Mouse (Mus musculus): ENCODE data around the gene Taf1d. TPM values are rescaled to one million over a fixed set of nuclear protein-coding genes. Genes with fewer than 3 reads are reported as not detected.

The Taf1d gene
- total RNA-seq, 1 experiment = 1,438 TPM

GRCm38 (mm10) chr9:15317223-15318169, 11.5 kb downstream of the Taf1d start:
- no peaks in the 10 kb centered on the region for H3K9me3 ChIP-seq (ENCODE audit: control insufficient read depth, insufficient read depth, low read depth, low read length)
- H3K4me1 ChIP-seq (ENCODE audit: control insufficient read depth in 2 of 2, insufficient read depth in 2 of 2, low read length in 2 of 2, poor library complexity in 1 of 2) = no peaks in the 10 kb centered on the region
- H3K4me3 ChIP-seq (ENCODE audit: insufficient read depth in 1 of 2, low read depth in 1 of 2, low read length in 2 of 2, poor library complexity in 1 of 2, severe bottlenecking in 1 of 2) = no peak overlapping the region
- TF ChIP-seq CHD2 (IDR thresholded peaks at IDR 0.05; ENCODE audit: low read depth, low read length) = peak; percentile 45; the same call in 1 of the 2 replicates
- no peak for TF ChIP-seq ZC3H11A (IDR thresholded peaks at IDR 0.05; ENCODE audit: borderline replicate concordance, low read depth, low read length)
- no peak for TF ChIP-seq ZNF384 (IDR thresholded peaks at IDR 0.05; ENCODE audit: low read depth, low read length)
- no peak for TF ChIP-seq HCFC1 (IDR thresholded peaks at IDR 0.05; ENCODE audit: borderline replicate concordance, insufficient read depth, low read length)
- TF ChIP-seq MAFK (IDR thresholded peaks at IDR 0.05; ENCODE audit: insufficient read depth, low read depth, low read length) = no peak
- no peak overlapping the region for H3K27ac ChIP-seq (ENCODE audit: insufficient read depth, low read depth, low read length, poor library complexity, severe bottlenecking)
- in situ Hi-C loops (cut with MboI; ENCODE audit: low sequenced_read_pairs in 2 of 2, unreplicated experiment in 2 of 2) = no loop called here
- no peak overlapping the region for H3K9ac ChIP-seq (ENCODE audit: insufficient read depth, low read depth, low read length, poor library complexity, severe bottlenecking)
- no peak for DNase-seq (ENCODE audit: low read depth, low spot score)
- peaks cover 33% of the 10 kb centered on the region; the same call in 1 of the 2 replicates for H3K36me3 ChIP-seq (ENCODE audit: control insufficient read depth, insufficient read depth, low read length, poor library complexity, severe bottlenecking)

DNA sequence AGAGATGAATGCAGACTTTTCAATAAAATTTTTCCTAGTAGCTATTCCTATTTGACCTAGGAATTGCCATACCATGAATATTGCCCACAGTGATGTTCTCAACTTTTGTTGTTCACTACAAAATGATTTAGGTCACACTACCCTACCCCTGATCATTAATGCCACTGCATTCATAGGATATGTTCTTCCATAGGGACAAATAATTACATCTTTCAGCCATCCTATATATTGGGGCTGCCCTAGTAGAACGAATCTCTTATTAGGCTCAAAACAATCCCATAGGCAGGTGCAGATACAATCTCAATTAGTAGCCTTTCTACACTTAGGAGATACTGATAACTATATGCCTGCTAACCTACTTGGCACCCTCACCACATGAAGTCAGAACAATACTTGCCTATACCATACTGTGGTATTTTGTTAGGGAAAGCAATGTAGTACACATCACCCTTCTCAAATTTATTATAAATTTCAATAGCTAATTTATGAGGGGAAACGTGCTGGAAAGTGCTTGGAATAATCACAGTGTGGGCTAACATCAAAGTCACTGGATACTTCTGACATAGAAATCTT, 12.2 kb downstream of the Taf1d start:
- H3K9ac ChIP-seq (ENCODE audit: insufficient read depth, low read depth, low read length, poor library complexity, severe bottlenecking) = no peak overlapping the region
- no peaks in the 10 kb centered on the region for H3K9me3 ChIP-seq (ENCODE audit: control insufficient read depth, insufficient read depth, low read depth, low read length)
- no peak for DNase-seq (ENCODE audit: low read depth, low spot score)
- H3K27ac ChIP-seq (ENCODE audit: insufficient read depth, low read depth, low read length, poor library complexity, severe bottlenecking) = no peak overlapping the region
- H3K4me3 ChIP-seq (ENCODE audit: insufficient read depth in 1 of 2, low read depth in 1 of 2, low read length in 2 of 2, poor library complexity in 1 of 2, severe bottlenecking in 1 of 2) = no peak overlapping the region
- in situ Hi-C loops (cut with MboI; ENCODE audit: low sequenced_read_pairs in 2 of 2, unreplicated experiment in 2 of 2) = no loop called here
- TF ChIP-seq HCFC1 (IDR thresholded peaks at IDR 0.05; ENCODE audit: borderline replicate concordance, insufficient read depth, low read length) (no peak), CHD2 (IDR thresholded peaks at IDR 0.05; ENCODE audit: low read depth, low read length) (peak; percentile 8; the same call in 1 of the 2 replicates), ZC3H11A (IDR thresholded peaks at IDR 0.05; ENCODE audit: borderline replicate concordance, low read depth, low read length) (no peak)
- peaks cover 33% of the 10 kb centered on the region for H3K36me3 ChIP-seq (ENCODE audit: control insufficient read depth, insufficient read depth, low read length, poor library complexity, severe bottlenecking)
- H3K4me1 ChIP-seq (ENCODE audit: control insufficient read depth in 2 of 2, insufficient read depth in 2 of 2, low read length in 2 of 2, poor library complexity in 1 of 2) = no peaks in the 10 kb centered on the region

GRCm38 (mm10) chr9:15337776-15338175, 31.8 kb downstream of the Taf1d start:
- no peak overlapping the region for H3K4me3 ChIP-seq (ENCODE audit: insufficient read depth in 1 of 2, low read depth in 1 of 2, low read length in 2 of 2, poor library complexity in 1 of 2, severe bottlenecking in 1 of 2)
- H3K36me3 ChIP-seq (ENCODE audit: control insufficient read depth, insufficient read depth, low read length, poor library complexity, severe bottlenecking) = peaks cover 48% of the 10 kb centered on the region
- no peak overlapping the region for H3K9ac ChIP-seq (ENCODE audit: insufficient read depth, low read depth, low read length, poor library complexity, severe bottlenecking)
- H3K27ac ChIP-seq (ENCODE audit: insufficient read depth, low read depth, low read length, poor library complexity, severe bottlenecking) = no peak overlapping the region
- no peak for TF ChIP-seq ZC3H11A (IDR thresholded peaks at IDR 0.05; ENCODE audit: borderline replicate concordance, low read depth, low read length)
- in situ Hi-C loops (cut with MboI; ENCODE audit: low sequenced_read_pairs in 2 of 2, unreplicated experiment in 2 of 2) = loop anchor here (25.0 kb wide), 2 partner anchors 525 to 1500 kb away; partner anchors contain the start of genes Cep57 (in 1 of the 2) and Fam76b (in 1 of the 2)
- H3K9me3 ChIP-seq (ENCODE audit: control insufficient read depth, insufficient read depth, low read depth, low read length) = no peaks in the 10 kb centered on the region
- no peak for DNase-seq (ENCODE audit: low read depth, low spot score)
- H3K4me1 ChIP-seq (ENCODE audit: control insufficient read depth in 2 of 2, insufficient read depth in 2 of 2, low read length in 2 of 2, poor library complexity in 1 of 2) = no peaks in the 10 kb centered on the region

DNA sequence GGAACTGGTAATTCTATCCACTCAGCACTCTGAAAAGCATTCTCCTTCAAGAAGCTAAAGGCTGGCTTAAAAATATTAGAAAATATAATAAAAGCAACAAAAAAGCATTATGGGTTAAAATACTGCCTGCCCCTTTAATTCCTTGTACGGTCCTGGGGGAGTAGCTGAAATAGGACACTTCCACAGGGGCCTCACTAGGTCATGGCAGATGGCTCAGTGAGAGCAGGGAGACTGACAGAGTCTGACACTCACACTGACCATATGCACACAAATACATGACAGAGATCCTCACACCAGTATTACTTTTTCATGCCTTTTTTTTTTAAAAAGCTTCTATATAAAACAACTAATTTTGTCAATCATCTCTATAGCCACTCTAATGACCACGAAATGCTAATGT, 43.9 kb downstream of the Taf1d start:
- no peak for TF ChIP-seq ZC3H11A (IDR thresholded peaks at IDR 0.05; ENCODE audit: borderline replicate concordance, low read depth, low read length)
- no peak for TF ChIP-seq ZNF384 (IDR thresholded peaks at IDR 0.05; ENCODE audit: low read depth, low read length)
- no peak for TF ChIP-seq HCFC1 (IDR thresholded peaks at IDR 0.05; ENCODE audit: borderline replicate concordance, insufficient read depth, low read length)
- no peak for TF ChIP-seq MAFK (IDR thresholded peaks at IDR 0.05; ENCODE audit: insufficient read depth, low read depth, low read length)
- TF ChIP-seq CHD2 (IDR thresholded peaks at IDR 0.05; ENCODE audit: low read depth, low read length) = no peak
- in situ Hi-C loops (cut with MboI; ENCODE audit: low sequenced_read_pairs in 2 of 2, unreplicated experiment in 2 of 2) = loop anchor here (25.0 kb wide), 2 partner anchors 538 to 1513 kb away; partner anchors contain the start of genes Cep57 (in 1 of the 2) and Fam76b (in 1 of the 2)
- H3K4me3 ChIP-seq (ENCODE audit: insufficient read depth in 1 of 2, low read depth in 1 of 2, low read length in 2 of 2, poor library complexity in 1 of 2, severe bottlenecking in 1 of 2) = no peak overlapping the region

More for the DNA sequence above, 43.9 kb downstream of the Taf1d start:
- DNase-seq (ENCODE audit: low read depth, low spot score) = no peak
- Histone ChIP-seq H3K9me3 (ENCODE audit: control insufficient read depth, insufficient read depth, low read depth, low read length) (no peaks in the 10 kb centered on the region), H3K36me3 (ENCODE audit: control insufficient read depth, insufficient read depth, low read length, poor library complexity, severe bottlenecking) (peaks cover 15% of the 10 kb centered on the region), H3K27ac (ENCODE audit: insufficient read depth, low read depth, low read length, poor library complexity, severe bottlenecking) (no peak overlapping the region), H3K4me1 (ENCODE audit: control insufficient read depth in 2 of 2, insufficient read depth in 2 of 2, low read length in 2 of 2, poor library complexity in 1 of 2) (no peaks in the 10 kb centered on the region), H3K9ac (ENCODE audit: insufficient read depth, low read depth, low read length, poor library complexity, severe bottlenecking) (no peak overlapping the region)

Data from ES-E14 (cell line).